14 mouse cellular contexts compared by ENCODE assay signal in the genomic region with DNA sequence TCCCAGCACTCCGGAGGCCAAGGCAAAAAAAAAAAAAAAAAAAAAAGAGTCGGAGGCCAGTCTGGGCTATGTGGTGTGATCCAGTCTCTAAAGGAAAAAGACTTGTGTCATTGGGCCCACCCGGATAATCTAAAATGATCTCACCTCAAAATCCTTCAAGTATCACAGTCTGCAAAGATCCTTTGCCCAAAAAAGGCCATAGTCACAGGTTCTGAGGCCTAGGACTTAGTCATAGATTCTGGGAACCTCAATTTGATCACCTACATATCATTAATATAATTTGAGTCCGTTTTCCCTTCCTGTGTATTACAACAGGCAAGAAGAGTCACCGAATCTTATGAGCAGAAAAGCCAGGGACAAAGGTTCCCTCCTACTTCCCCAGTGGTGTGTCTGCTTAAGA.
"Had no signal": no experiment of that assay in that cellular context is flagged by ENCODE, and none has a peak within 500 bp of the region (broad histone marks: within the 10 kb centered on the region; RNA-seq: fewer than 3 reads in every experiment).

No protein-coding gene starts in this region.

- H3K9me3 ChIP-seq: midbrain, embryonic 13.5 days; neural tube, embryonic 12.5 days had no signal

- H3K27me3 ChIP-seq: neural tube, embryonic 12.5 days had no signal

- H3K27ac ChIP-seq: liver, embryonic 14.5 days; midbrain, embryonic 13.5 days; neural tube, embryonic 12.5 days had no signal

- ATAC-seq: midbrain, embryonic 13.5 days; midbrain, embryonic 16.5 days had no signal

- H3K9ac ChIP-seq: liver, embryonic 14.5 days; lung, embryonic 14.5 days; midbrain, embryonic 13.5 days; neural tube, embryonic 12.5 days had no signal

- H3K4me1 ChIP-seq: neural tube, embryonic 12.5 days had no signal

- H3K4me2 ChIP-seq: lung, embryonic 14.5 days; midbrain, embryonic 13.5 days; neural tube, embryonic 12.5 days had no signal

- H3K4me3 ChIP-seq: midbrain, embryonic 10.5 days; midbrain, embryonic 13.5 days; neural tube, embryonic 12.5 days had no signal

- H3K36me3 ChIP-seq: midbrain, embryonic 10.5 days; midbrain, embryonic 13.5 days; neural tube, embryonic 12.5 days had no signal

- DNase-seq: lung, adult 18-20 months; lung, embryonic 14.5 days; lung, postnatal 10 days; lung, postnatal 4 days; right cerebral cortex, postnatal 14 days; spleen, adult 18-20 months; thymus, adult 18-20 months; thymus, postnatal 14 days; thymus, postnatal 36 days had no signal
